Mouse (Mus musculus) left cerebral cortex, adult 9 months (tissue): Measurements from ENCODE around the gene Gm5460.

Source experiments
- DNase-seq, 2 experiments: peaks; one replicate each; pipeline ENCODE4 v3.0.0; 2022; ENCODE audit warnings: low spot score in 2 of 2

The Gm5460 gene

GRCm38 (mm10) chr14:34075346-34075745 is 58.8 kb downstream of the Gm5460 start:
- no peak for DNase-seq

GRCm38 (mm10) chr14:34077222-34077621 is 60.7 kb downstream of the Gm5460 start:
- no peak for DNase-seq

DNA sequence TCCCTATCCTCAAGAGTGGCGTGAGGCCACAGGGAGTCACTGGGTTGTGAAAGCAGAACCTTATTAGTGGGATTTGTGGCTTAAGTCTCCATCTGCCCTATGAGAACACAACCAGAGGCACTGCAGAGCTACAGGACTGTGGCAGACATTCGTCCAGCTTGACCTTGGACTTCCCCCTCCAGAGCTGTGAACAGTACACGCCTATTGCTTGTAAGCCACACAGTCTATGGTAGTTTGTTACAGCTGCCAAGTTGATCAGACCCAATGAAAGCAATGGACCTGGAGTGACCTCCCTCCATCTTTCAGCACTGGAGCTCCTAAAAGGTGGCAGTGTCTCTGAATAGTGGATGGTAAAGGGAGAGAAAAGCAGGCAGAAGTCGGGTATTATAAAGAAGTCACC is 61.7 kb downstream of the Gm5460 start:
- no peak for DNase-seq

DNA sequence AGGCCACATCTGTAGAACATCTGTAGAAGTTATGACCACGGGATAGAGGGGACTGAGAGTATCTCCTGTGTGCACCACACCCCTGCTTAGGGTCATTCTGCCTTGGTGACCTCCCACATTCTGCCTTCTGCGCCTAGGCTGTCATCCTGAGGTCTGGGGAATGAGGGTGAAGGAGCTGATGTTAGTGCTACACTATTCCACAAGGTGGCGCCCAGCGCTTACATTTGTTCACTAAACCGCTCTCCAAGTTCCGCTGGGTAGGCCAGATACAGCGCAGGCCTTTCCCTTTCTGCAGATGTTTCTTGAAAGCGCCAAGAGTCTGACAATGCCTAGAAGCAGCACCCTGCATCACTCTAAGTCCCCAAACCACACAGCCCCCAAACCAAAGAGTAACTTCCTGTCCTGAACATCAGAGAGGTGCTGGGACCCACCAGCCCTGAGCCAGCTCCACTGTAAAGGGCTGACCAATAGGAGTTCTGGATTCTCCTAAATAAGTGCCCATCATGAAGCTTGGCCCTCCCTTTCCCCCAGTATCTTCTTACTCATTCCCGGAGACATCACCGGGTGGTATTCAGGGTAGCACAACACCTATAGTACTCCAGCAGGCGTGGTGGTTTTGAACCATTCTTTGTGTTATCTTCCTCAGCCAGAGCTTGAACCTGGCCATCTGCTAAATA is 63.9 kb downstream of the Gm5460 start:
- peak in 1 of 2 experiments; percentile 63 for DNase-seq

DNA sequence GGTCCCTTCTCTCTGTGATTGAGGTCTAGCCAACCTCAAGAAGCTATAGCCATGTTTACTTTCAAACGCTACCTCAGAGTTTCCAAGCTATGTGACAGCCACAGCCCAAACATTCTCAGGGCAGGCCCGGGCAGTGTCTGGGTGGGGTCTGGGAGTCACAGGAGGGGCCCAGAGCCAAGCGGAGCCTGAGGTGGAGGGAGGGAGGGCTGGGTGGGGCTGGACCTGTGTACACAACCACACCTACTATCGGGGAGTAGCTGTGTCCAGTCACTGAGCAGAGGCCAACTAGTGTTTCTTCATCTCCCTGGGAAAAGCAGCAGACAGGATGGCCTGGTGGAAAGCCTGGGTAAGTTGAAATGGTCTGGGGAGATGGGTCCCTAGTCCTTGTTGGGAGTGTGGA is 69.2 kb downstream of the Gm5460 start, which contains the start of gene Anxa8:
TSS of gene Anxa8 (plus strand) at position 251 of the 400 bp plus-strand sequence.
- no peak for DNase-seq

- no peak for DNase-seq
Measured at GRCm38 (mm10) chr14:34086806-34087205, 70.2 kb downstream of the Gm5460 start.

DNA sequence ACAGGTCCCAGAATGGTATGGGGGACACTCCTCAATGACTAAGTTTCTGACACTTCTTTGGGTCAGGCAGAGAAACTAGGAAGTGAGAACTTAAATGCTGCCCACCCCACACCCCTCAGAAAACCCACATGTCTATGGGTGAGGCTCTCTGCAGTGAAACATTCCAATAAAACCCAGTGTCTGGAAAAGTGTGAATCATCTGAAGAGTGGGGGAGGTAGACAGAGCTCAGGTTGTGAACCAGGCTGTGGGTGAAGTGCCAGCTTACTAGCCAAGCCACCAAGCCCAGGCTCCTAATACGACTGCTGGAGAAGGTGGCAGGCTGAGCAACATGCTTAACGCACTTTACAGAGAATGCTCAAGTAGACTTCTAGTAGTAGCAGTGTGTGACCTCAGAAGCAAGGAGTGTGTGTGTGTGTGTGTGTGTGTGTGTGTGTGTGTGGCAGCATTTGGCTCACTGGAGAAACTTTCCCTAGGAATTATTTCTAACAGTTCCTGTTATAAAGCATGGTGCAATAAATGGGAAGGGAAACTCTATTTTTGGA is 71.4 kb downstream of the Gm5460 start:
- DNase-seq, result no peak

DNA sequence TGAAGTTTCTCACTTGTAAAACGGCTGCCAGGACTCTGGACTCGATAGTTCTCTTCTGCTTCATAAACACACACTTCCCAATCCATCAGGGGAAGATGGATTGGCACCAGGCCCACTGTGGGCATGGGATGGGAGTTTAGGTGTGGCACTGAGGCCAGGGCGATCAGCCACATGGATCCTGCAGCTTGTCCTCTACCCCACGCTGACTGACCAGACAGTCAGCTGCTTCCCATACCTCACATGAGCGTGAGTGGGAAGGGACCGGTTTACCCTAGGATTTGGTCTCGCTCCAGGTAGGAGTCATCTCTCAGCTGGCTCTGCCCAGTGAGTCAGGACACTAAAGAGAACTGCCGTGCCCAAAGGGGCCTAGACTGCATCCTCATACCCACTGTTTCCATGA is 73.2 kb downstream of the Gm5460 start:
- DNase-seq, result no peak

DNA sequence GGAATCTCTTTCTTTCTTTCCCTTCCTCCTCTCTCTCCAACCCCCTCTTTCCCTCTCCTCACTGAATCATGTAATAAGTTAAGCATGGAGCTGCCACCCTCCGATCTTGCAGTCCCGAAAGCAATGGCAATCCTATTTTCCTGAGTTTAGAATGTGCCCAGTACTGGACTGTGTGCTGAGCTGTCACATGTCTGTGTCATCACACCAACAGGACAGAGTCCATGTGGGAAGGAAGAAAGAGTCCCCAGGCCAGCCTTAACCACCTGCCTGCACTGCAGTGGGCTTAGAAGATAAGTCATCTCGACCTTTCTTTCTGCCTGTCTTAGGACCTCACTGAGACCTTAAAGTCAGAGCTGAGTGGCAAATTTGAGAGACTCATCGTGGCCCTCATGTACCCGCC is 74.9 kb downstream of the Gm5460 start:
- no peak for DNase-seq

GRCm38 (mm10) chr14:34092856-34093255 is 76.3 kb downstream of the Gm5460 start:
- no peak for DNase-seq

GRCm38 (mm10) chr14:34096161-34096560 is 79.6 kb downstream of the Gm5460 start:
- DNase-seq, result no peak
